Mouse (Mus musculus): ENCODE results near the gene Acnat1. TPM values are rescaled to one million over a fixed set of nuclear protein-coding genes. Genes with fewer than 3 reads are reported as not detected.
A peak's percentile ranks its signal among the peaks of the same experiment; 100 is the strongest.
"Not testable (repeated sequence)": the region's sequence is repeated elsewhere in the genome, so short reads cannot be mapped to it uniquely, and the experiment has no call there.

Gene Acnat1
- polyA plus RNA-seq (2014; fragmentation: Nextera tagmentation; extraction: Ambion mirVana), result 0.42 and 0.86 TPM in 2 replicates

- Histone ChIP-seq H3K27me3 (ENCODE audit: control insufficient read depth, insufficient read depth, low read length) (no peaks in the 10 kb centered on the region), H3K4me3 (ENCODE audit: low read depth, low read length) (no peak within 1 kb of the TSS), H3K9me3 (ENCODE audit: control insufficient read depth, low read depth, low read length) (no peaks in the 10 kb centered on the region), H3K4me2 (replicated peaks; ENCODE audit: low read depth, low read length) (no peak within 1 kb of the TSS), H3K27ac (ENCODE audit: low read length) (no peak within 1 kb of the TSS), H3K9ac (replicated peaks; ENCODE audit: low read depth, low read length) (no peak within 1 kb of the TSS), H3K4me1 (ENCODE audit: control insufficient read depth, insufficient read depth, low read length) (no peaks in the 10 kb centered on the region), H3K36me3 (ENCODE audit: control insufficient read depth, insufficient read depth, low read length) (no peaks in the 10 kb centered on the region)
- no peak for ATAC-seq (ENCODE audit: insufficient number of reproducible peaks, insufficient read depth, low FRiP score, low read depth)
- 48% methylated on average over 3 of the region's 3 CpGs for WGBS
Observed at GRCm38 (mm10) chr4:49473435-49474100, at the start of gene Acnat1. Gene Acnat1, minus strand, starts transcription at chr4:49473912.

DNA sequence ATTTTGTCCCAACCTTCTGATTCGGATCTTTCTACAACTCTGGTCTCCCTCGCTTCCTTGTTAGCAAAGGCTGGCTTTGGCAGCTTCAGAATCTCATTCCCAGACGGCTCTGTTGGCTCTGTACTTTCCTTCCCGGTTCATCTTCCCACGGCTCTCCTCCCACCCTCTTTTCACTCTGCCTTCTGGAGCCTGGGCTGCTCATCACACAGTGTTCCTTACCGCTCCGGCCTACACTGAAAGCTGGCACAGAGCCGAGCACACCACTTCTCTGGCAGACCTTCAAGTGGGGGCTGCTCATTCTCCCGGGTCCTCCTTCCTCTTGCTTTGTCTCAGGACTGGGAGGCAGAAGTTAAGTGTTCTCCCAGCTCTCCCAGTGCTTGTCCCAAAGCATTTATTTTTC lies 48.9 kb upstream of the Acnat1 start:
- Histone ChIP-seq H3K36me3 (ENCODE audit: control insufficient read depth, insufficient read depth, low read length) (no peaks in the 10 kb centered on the region), H3K27ac (ENCODE audit: low read length) (no peak overlapping the region), H3K4me1 (ENCODE audit: control insufficient read depth, insufficient read depth, low read length) (peaks cover 5% of the 10 kb centered on the region; the same call in 1 of the 2 replicates), H3K4me3 (ENCODE audit: low read depth, low read length) (no peak overlapping the region), H3K27me3 (ENCODE audit: control insufficient read depth, insufficient read depth, low read length) (no peaks in the 10 kb centered on the region), H3K9me3 (ENCODE audit: control insufficient read depth, low read depth, low read length) (no peaks in the 10 kb centered on the region), H3K4me2 (replicated peaks; ENCODE audit: low read depth, low read length) (no peak overlapping the region), H3K9ac (replicated peaks; ENCODE audit: low read depth, low read length) (no peak overlapping the region)
- 75% methylated on average over 9 of the region's 9 CpGs for WGBS
- no peak for ATAC-seq (ENCODE audit: insufficient number of reproducible peaks, insufficient read depth, low FRiP score, low read depth)

DNA sequence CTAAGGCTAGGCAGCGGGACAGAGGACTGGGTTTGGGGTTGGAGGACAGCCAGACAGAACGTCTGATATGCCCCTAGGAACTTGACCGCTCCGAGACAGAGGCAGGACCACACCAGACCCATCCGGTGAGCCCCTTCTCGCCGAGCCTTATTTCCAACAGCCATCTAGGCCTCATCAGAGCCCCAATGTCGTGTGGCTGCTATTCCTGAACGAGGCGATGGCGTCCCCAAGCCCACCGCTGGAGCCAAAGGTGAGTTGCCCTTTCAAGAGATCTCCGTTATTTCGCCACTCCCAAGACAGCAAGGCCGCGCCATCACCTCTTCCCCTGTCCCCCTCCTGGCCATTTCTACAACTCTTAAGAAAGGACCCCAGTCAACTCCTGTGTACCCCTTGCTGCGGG lies 47.6 kb upstream of the Acnat1 start:
- Histone ChIP-seq H3K9ac (replicated peaks; ENCODE audit: low read depth, low read length) (peak overlapping the region; percentile 34; the same call in 1 of the 2 replicates), H3K27me3 (ENCODE audit: control insufficient read depth, insufficient read depth, low read length) (no peaks in the 10 kb centered on the region), H3K4me1 (ENCODE audit: control insufficient read depth, insufficient read depth, low read length) (peaks cover 5% of the 10 kb centered on the region; the same call in 1 of the 2 replicates), H3K4me3 (ENCODE audit: low read depth, low read length) (peak overlapping the region; percentile 69), H3K36me3 (ENCODE audit: control insufficient read depth, insufficient read depth, low read length) (no peaks in the 10 kb centered on the region), H3K27ac (ENCODE audit: low read length) (peak overlapping the region; percentile 2; the same call in 1 of the 2 replicates), H3K9me3 (ENCODE audit: control insufficient read depth, low read depth, low read length) (no peaks in the 10 kb centered on the region), H3K4me2 (replicated peaks; ENCODE audit: low read depth, low read length) (peak overlapping the region; percentile 42)
- 1% methylated on average over 17 of the region's 17 CpGs for WGBS
- ATAC-seq (ENCODE audit: insufficient number of reproducible peaks, insufficient read depth, low FRiP score, low read depth), result peak; percentile 72

DNA sequence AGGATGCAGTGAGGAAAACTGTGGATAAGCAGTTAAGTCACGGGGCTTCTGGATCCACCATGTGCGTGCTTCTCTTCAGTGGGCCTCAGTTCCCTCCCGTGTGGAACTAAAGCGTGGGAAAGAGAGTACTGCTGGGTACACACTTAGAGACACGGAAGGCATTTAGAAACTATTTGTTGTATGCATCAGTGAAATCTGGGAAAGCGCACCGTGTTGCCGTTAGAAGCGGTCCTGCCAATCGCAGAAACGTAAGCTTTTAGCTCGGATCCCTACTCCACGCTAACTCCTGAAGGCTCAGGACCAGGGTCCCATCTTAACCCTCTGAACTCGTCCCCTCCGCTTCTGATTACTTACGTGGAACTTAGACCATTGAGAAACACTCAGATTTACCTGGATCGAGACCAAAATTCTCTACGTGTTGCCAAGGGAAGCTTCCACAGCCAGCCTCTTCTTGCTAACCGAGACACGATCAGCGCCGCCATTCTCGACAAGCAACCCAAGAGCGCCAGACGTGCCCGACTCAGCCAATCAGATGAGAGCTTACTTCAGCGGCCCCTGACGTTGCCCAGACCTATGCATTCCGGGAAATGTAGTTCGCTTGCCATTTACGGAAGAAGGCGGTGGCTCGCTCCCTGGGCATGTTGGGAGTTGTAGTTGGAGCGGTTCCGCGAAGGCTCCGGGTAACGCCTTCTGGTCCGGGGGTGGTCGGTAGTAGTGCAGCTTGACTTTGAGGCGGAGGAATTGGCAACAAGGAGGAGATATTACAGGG lies 47.0 kb upstream of the Acnat1 start, which contains the start of the genes Mrpl50 and Zfp189:
Gene Mrpl50 (minus strand): TSS at position 522 of the 769 bp plus-strand sequence.
Gene Zfp189 (plus strand): TSS at position 605 of the 769 bp plus-strand sequence.
- H3K4me3 ChIP-seq (ENCODE audit: low read depth, low read length), result peak within 1 kb of the TSS; percentile 69
- H3K27ac ChIP-seq (ENCODE audit: low read length), result peak within 1 kb of the TSS; percentile 63; the same call in 1 of the 2 replicates
- ATAC-seq (ENCODE audit: insufficient number of reproducible peaks, insufficient read depth, low FRiP score, low read depth), result peak; percentile 98
- peak within 1 kb of the TSS; percentile 58 for H3K9ac ChIP-seq (replicated peaks; ENCODE audit: low read depth, low read length)
- H3K4me2 ChIP-seq (replicated peaks; ENCODE audit: low read depth, low read length), result peak within 1 kb of the TSS; percentile 46
- H3K27me3 ChIP-seq (ENCODE audit: control insufficient read depth, insufficient read depth, low read length), result no peaks in the 10 kb centered on the region
- H3K36me3 ChIP-seq (ENCODE audit: control insufficient read depth, insufficient read depth, low read length), result no peaks in the 10 kb centered on the region
- peaks cover 5% of the 10 kb centered on the region; the same call in 1 of the 2 replicates for H3K4me1 ChIP-seq (ENCODE audit: control insufficient read depth, insufficient read depth, low read length)
- H3K9me3 ChIP-seq (ENCODE audit: control insufficient read depth, low read depth, low read length), result no peaks in the 10 kb centered on the region
- WGBS, result under 1% methylated on average over 41 of the region's 41 CpGs

DNA sequence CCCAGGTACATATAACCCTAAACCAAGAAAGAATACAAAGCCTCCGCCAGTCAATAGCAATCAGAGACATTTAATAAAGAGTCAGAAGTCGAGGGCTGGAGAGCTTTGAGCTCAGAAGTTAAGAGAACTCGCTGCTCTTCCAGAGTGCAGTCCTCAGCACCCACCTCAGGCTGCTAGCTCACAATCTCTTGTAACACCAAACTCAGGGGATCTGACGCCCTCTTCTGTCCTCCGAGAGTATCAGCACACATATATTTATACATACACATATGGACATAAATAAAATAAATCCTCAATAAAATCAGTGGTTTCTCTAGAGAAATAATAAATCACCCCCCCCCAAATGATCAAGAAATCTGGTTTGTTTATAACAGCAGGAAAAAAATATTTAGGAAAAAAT lies 45.8 kb upstream of the Acnat1 start:
- WGBS, result 75% methylated on average over 5 of the region's 5 CpGs
- peaks cover 2% of the 10 kb centered on the region; the same call in 1 of the 2 replicates for H3K36me3 ChIP-seq (ENCODE audit: control insufficient read depth, insufficient read depth, low read length)
- no peak for ATAC-seq (ENCODE audit: insufficient number of reproducible peaks, insufficient read depth, low FRiP score, low read depth)
- H3K4me3 ChIP-seq (ENCODE audit: low read depth, low read length), result peak overlapping the region; percentile 69; the same call in 1 of the 2 replicates
- no peak overlapping the region for H3K9ac ChIP-seq (replicated peaks; ENCODE audit: low read depth, low read length)
- no peaks in the 10 kb centered on the region for H3K27me3 ChIP-seq (ENCODE audit: control insufficient read depth, insufficient read depth, low read length)
- no peaks in the 10 kb centered on the region for H3K9me3 ChIP-seq (ENCODE audit: control insufficient read depth, low read depth, low read length)
- peak overlapping the region; percentile 46 for H3K4me2 ChIP-seq (replicated peaks; ENCODE audit: low read depth, low read length)
- H3K27ac ChIP-seq (ENCODE audit: low read length), result no peak overlapping the region
- H3K4me1 ChIP-seq (ENCODE audit: control insufficient read depth, insufficient read depth, low read length), result peaks cover 5% of the 10 kb centered on the region; the same call in 1 of the 2 replicates

GRCm38 (mm10) chr4:49514441-49514840 lies 40.7 kb upstream of the Acnat1 start:
- Histone ChIP-seq H3K9me3 (ENCODE audit: control insufficient read depth, low read depth, low read length) (no peaks in the 10 kb centered on the region), H3K27ac (ENCODE audit: low read length) (no peak overlapping the region), H3K4me3 (ENCODE audit: low read depth, low read length) (no peak overlapping the region), H3K36me3 (ENCODE audit: control insufficient read depth, insufficient read depth, low read length) (peaks cover 27% of the 10 kb centered on the region), H3K9ac (replicated peaks; ENCODE audit: low read depth, low read length) (no peak overlapping the region), H3K4me1 (ENCODE audit: control insufficient read depth, insufficient read depth, low read length) (no peaks in the 10 kb centered on the region), H3K4me2 (replicated peaks; ENCODE audit: low read depth, low read length) (no peak overlapping the region), H3K27me3 (ENCODE audit: control insufficient read depth, insufficient read depth, low read length) (no peaks in the 10 kb centered on the region)
- ATAC-seq (ENCODE audit: insufficient number of reproducible peaks, insufficient read depth, low FRiP score, low read depth), result no peak
- 96% methylated on average over 6 of the region's 6 CpGs for WGBS

- no peak for ATAC-seq (ENCODE audit: insufficient number of reproducible peaks, insufficient read depth, low FRiP score, low read depth)
- Histone ChIP-seq H3K27ac (ENCODE audit: low read length) (no peak overlapping the region), H3K4me1 (ENCODE audit: control insufficient read depth, insufficient read depth, low read length) (no peaks in the 10 kb centered on the region), H3K4me3 (ENCODE audit: low read depth, low read length) (no peak overlapping the region), H3K9me3 (ENCODE audit: control insufficient read depth, low read depth, low read length) (no peaks in the 10 kb centered on the region), H3K4me2 (replicated peaks; ENCODE audit: low read depth, low read length) (no peak overlapping the region), H3K27me3 (ENCODE audit: control insufficient read depth, insufficient read depth, low read length) (no peaks in the 10 kb centered on the region), H3K9ac (replicated peaks; ENCODE audit: low read depth, low read length) (no peak overlapping the region), H3K36me3 (ENCODE audit: control insufficient read depth, insufficient read depth, low read length) (peaks cover 27% of the 10 kb centered on the region)
- WGBS, result 91% methylated on average over 4 of the region's 4 CpGs
Observed at GRCm38 (mm10) chr4:49512636-49513035, 38.9 kb upstream of the Acnat1 start.

DNA sequence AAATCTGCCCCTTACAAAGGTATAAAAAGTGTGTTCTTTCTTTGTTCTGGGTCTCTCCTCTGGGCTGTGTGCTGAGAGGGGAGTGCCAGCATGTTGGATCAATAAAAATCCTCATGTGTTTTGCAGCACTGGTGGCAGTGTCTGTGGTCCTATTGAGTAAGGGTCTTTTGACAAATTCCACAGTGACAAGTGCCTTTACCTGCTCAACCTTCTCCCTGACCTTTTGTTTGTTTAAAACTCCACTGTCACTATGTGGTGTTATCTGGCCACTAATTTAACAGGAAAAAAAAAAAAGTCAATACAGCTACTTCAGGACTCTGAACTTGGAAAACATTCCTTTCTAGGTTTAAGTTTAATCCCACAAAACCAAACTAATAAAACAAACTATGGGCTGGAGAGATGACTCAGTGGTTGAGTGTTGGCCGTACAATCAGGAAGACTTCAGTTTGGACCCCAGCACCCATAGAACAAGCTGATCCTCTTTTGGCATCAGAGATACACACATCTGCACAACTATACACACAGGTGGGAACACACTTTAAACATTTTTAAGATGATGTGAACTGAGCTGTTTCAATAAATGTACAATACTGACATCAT lies 36.6 kb upstream of the Acnat1 start:
- not testable (repeated sequence) for H3K4me1 ChIP-seq (ENCODE audit: control insufficient read depth, insufficient read depth, low read length); H3K9ac ChIP-seq (replicated peaks; ENCODE audit: low read depth, low read length); ATAC-seq (ENCODE audit: insufficient number of reproducible peaks, insufficient read depth, low FRiP score, low read depth); H3K4me2 ChIP-seq (replicated peaks; ENCODE audit: low read depth, low read length); H3K4me3 ChIP-seq (ENCODE audit: low read depth, low read length); H3K27me3 ChIP-seq (ENCODE audit: control insufficient read depth, insufficient read depth, low read length); H3K9me3 ChIP-seq (ENCODE audit: control insufficient read depth, low read depth, low read length); H3K27ac ChIP-seq (ENCODE audit: low read length)
- 64% methylated on average over 1 of the region's 1 CpGs for WGBS
- H3K36me3 ChIP-seq (ENCODE audit: control insufficient read depth, insufficient read depth, low read length), result peaks cover 27% of the 10 kb centered on the region

All from stomach, embryonic 14.5 days (tissue).